Mouse (Mus musculus) gastrocnemius, postnatal 36 days (tissue): ENCODE data around the gene Olfr1028. TPM values are rescaled to one million over a fixed set of nuclear protein-coding genes. Genes with fewer than 3 reads are reported as not detected.

Experiments
- DNase-seq, 2 experiments: peaks; one replicate each; pipeline ENCODE4 v3.0.0; 2022
- intact Hi-C: fragments of 180-260 bp; cut with DNase I; formaldehyde crosslinking; loops from one replicate; pipeline ENCODE4 v1.15.1; 2025
- long read RNA-seq, 2 experiments: library from polyadenylated mRNA; stranded (forward); transcript quantifications; one replicate each; pipeline ENCODE4 v2.0.0; 2021
- total RNA-seq, 2 experiments: library from RNA; stranded (reverse); gene quantifications; 2 replicates each; pipeline ENCODE4 v1.2.3; 2021

Gene Olfr1028
- total RNA-seq = not detected
- long read RNA-seq, experiment 1 = 0 reads
- long read RNA-seq, experiment 2 = 0 reads

GRCm38 (mm10) chr2:85950137-85950536 lies at the start of gene Olfr1028:
TSS of gene Olfr1028 (plus strand) at chr2:85950437.
- intact Hi-C loops = no loop called here

GRCm38 (mm10) chr2:85904952-85905351 lies 45.3 kb upstream of the Olfr1028 start, which contains the start of gene Olfr1024:
TSS of gene Olfr1024 (minus strand) at chr2:85905052.
- no peak for DNase-seq
- intact Hi-C loops = no loop called here

More at GRCm38 (mm10) chr2:85950137-85950536, at the start of gene Olfr1028:
- DNase-seq = no peak

- no peak for DNase-seq
- intact Hi-C loops = no loop called here
These were observed 37.0 kb upstream of the Olfr1028 start for GRCm38 (mm10) chr2:85913197-85913596.

- DNase-seq = no peak
- intact Hi-C loops = no loop called here
These were observed 35.3 kb upstream of the Olfr1028 start, which contains the start of gene Olfr1025-ps1 for GRCm38 (mm10) chr2:85914893-85915292. TSS of gene Olfr1025-ps1 (plus strand) at chr2:85915193.

- intact Hi-C loops = no loop called here
These were observed 29.0 kb upstream of the Olfr1028 start, which contains the start of gene Olfr1026 for GRCm38 (mm10) chr2:85921258-85921657. TSS of gene Olfr1026 (plus strand) at chr2:85921558.

GRCm38 (mm10) chr2:85973595-85973994 lies 23.4 kb downstream of the Olfr1028 start, which contains the start of gene Olfr1029:
TSS of gene Olfr1029 (plus strand) at chr2:85973895.
- intact Hi-C loops = no loop called here
- no peak for DNase-seq

More at GRCm38 (mm10) chr2:85921258-85921657, 29.0 kb upstream of the Olfr1028 start, which contains the start of gene Olfr1026:
- DNase-seq = no peak

- no peak for DNase-seq
- intact Hi-C loops = no loop called here
These were observed 28.7 kb downstream of the Olfr1028 start, which contains the start of gene Olfr1030 for GRCm38 (mm10) chr2:85978976-85979375. TSS of gene Olfr1030 (plus strand) at chr2:85979276.

- intact Hi-C loops = no loop called here
- no peak for DNase-seq
These were observed 39.8 kb downstream of the Olfr1028 start, which contains the start of gene Olfr1031 for GRCm38 (mm10) chr2:85990004-85990403. TSS of gene Olfr1031 (plus strand) at chr2:85990304.

Other genes with a start within 250 kb of the Olfr1028 start
- not detected for gene Olfr1009, start 235.0 kb upstream of the Olfr1028 start, total RNA-seq
- gene Olfr1012, start 187.7 kb upstream of the Olfr1028 start, total RNA-seq = not detected
- not detected for gene Olfr1013, start 183.3 kb upstream of the Olfr1028 start, total RNA-seq
- gene Olfr1014, start 177.7 kb upstream of the Olfr1028 start, total RNA-seq = not detected
- not detected for gene Olfr1015, start 168.4 kb upstream of the Olfr1028 start, total RNA-seq
- not detected for gene Olfr1016, start 147.9 kb upstream of the Olfr1028 start, total RNA-seq
- gene Olfr1018, start 132.0 kb upstream of the Olfr1028 start, total RNA-seq = not detected
- gene Olfr1019, start 105.0 kb upstream of the Olfr1028 start, total RNA-seq = not detected
- gene Olfr1020, start 103.4 kb upstream of the Olfr1028 start, total RNA-seq = not detected
- not detected for gene Olfr1022, start 81.8 kb upstream of the Olfr1028 start, total RNA-seq
- not detected for gene Olfr1023, start 64.8 kb upstream of the Olfr1028 start, total RNA-seq
- gene Olfr1024, start 45.4 kb upstream of the Olfr1028 start, total RNA-seq = not detected
- not detected for gene Olfr1025-ps1, start 35.2 kb upstream of the Olfr1028 start, total RNA-seq
- not detected for gene Olfr1026, start 28.9 kb upstream of the Olfr1028 start, total RNA-seq
- gene Olfr1029, start 23.5 kb downstream of the Olfr1028 start, total RNA-seq = not detected
- not detected for gene Olfr1030, start 28.8 kb downstream of the Olfr1028 start, total RNA-seq
- gene Olfr1031, start 39.9 kb downstream of the Olfr1028 start, total RNA-seq = not detected
- not detected for gene Olfr1032, start 55.1 kb downstream of the Olfr1028 start, total RNA-seq
- gene Olfr1033, start 70.2 kb downstream of the Olfr1028 start, total RNA-seq = under 1 TPM in 1 of 2 experiments, not detected in 1; 0.08 TPM
- gene Olfr1034, start 95.4 kb downstream of the Olfr1028 start, total RNA-seq = not detected
- not detected for gene Olfr1036, start 123.6 kb downstream of the Olfr1028 start, total RNA-seq
- gene Olfr1037, start 136.9 kb downstream of the Olfr1028 start, total RNA-seq = not detected
- gene Olfr1039, start 185.5 kb downstream of the Olfr1028 start, total RNA-seq = not detected
- gene Olfr1040, start 196.3 kb downstream of the Olfr1028 start, total RNA-seq = not detected
- gene Olfr1042, start 211.4 kb downstream of the Olfr1028 start, total RNA-seq = not detected
- not detected for gene Olfr1043, start 217.1 kb downstream of the Olfr1028 start, total RNA-seq
- not detected for gene Olfr1044, start 227.4 kb downstream of the Olfr1028 start, total RNA-seq
- gene Olfr52, start 235.2 kb downstream of the Olfr1028 start, total RNA-seq = not detected